Mouse (Mus musculus) lung, postnatal 10 days (tissue): ENCODE measurements at regions not wholly inside any gene's neighbourhood (a gene's known extent, or its start where the extent isn't known, plus 50 kb on each side); places are given as distances from the start of the nearest gene placed in this dataset.
A peak's percentile ranks its signal among the peaks of the same experiment; 100 is the strongest.

Source experiments
- DNase-seq: peaks from one replicate; pipeline ENCODE4 v3.0.0; 2021

DNA sequence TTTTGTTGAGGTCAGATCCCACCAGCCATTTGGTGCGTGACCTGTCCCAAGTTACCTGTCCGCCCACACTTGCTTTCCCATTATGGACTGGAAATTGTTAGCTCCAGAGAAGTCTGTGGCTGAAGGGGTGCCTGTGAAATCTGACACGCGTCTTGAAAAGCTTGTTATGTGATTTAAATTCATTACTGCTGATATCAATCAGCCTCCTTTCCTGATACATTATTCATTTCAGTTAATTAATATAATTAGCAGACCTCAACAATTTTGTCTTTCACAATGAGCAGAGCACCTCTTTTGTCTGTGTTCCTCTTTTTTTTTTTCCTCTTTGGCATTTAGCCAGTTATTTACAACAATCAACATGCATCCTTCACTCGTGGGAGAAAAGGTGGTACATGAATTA, 58.6 kb upstream of the Grip1 start:
- no peak for DNase-seq

GRCm38 (mm10) chr10:119387924-119388323, 65.7 kb upstream of the Grip1 start:
- no peak for DNase-seq

GRCm38 (mm10) chr10:119382257-119382656, 71.4 kb upstream of the Grip1 start:
- DNase-seq, result no peak

GRCm38 (mm10) chr10:119368566-119368965, 85.1 kb upstream of the Grip1 start:
- DNase-seq, result no peak

GRCm38 (mm10) chr10:119363616-119364015, 90.0 kb upstream of the Grip1 start:
- peak; percentile 64 for DNase-seq

GRCm38 (mm10) chr10:119358730-119359292, 94.8 kb upstream of the Grip1 start:
- DNase-seq, result peak; percentile 30

- no peak for DNase-seq
Measured at GRCm38 (mm10) chr10:119342317-119343114, 102.7 kb upstream of the Cand1 start.

- DNase-seq, result no peak
Measured at GRCm38 (mm10) chr10:119340323-119340722, 100.5 kb upstream of the Cand1 start.

DNA sequence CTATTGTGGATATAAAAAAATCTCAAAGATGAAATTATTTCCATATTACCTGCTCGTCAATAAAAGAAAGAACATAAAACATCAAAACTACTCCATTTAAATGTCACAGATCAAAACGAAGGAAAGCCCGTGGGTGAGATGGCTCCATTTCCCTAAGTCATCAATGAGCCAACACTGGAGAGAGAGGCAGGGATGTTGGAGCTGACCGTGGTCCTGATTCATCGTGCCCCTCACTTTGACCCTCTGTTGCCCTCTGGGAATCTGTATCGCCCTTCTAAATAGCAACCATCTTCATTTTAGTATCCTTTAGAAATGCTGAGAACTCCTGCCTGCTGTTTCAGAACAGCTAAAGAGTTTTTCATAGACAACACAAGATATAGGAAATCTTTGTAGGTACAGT, 87.1 kb upstream of the Cand1 start:
- DNase-seq, result no peak

DNA sequence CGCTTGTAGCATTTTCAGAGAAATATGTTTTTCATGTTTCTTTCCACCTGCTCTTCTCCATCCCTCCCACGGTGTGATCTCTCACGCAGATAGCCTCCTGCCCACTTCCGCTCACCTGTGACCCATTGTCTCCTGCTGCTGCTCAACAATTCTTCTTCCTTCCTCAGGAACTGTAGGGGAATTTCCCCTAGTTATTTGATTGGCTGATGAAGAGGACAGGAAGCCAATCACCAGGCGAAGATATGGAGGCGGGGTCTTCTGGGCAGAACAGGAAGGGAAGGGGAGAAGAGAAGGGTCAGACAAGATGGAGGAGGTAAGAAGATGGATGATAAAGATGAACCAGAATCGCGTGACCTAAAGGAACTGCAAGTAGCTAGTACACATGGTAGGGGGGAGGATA, 80.1 kb upstream of the Cand1 start:
- no peak for DNase-seq

DNA sequence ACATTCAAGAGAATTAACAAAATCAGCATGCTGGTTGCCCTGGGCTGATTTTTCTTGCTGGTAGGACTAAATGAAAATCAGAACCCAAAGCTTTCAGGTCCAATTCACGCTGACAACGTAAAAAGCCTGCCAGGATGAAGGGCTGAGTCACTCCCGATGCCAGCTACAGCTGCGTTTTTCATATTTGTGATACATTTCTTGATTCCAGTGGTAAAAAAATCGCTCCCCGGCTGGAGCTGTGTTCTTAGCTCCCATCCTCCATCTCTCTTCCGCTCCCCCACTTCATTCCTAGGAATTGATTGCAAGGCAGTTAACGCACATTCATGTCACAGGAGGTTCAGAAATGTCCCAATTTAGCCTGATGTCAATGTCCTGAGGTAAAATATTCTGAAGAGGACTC, 78.6 kb upstream of the Cand1 start:
- no peak for DNase-seq

- DNase-seq, result no peak
Measured at GRCm38 (mm10) chr10:119311578-119311977, 71.7 kb upstream of the Cand1 start.

DNA sequence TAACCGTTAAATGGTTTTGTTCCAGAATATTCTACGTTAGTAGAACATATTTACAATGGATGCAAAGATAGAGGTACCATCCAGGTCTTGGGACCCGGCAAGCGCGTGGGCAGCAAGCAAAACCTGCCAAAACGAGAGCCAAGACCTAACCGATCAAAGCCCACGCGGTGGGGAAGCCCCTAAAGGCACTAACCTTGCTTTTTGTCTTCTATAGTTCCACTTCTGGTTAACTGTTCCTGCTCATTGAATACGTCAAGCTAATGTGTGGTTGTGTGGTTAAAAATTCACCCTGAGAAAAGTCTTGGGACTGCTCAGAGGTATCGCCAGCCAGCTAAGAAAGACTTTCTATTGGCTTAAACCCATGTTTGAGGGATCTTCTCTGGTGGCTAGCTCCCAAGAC, 55.9 kb upstream of the Cand1 start:
- no peak for DNase-seq

DNA sequence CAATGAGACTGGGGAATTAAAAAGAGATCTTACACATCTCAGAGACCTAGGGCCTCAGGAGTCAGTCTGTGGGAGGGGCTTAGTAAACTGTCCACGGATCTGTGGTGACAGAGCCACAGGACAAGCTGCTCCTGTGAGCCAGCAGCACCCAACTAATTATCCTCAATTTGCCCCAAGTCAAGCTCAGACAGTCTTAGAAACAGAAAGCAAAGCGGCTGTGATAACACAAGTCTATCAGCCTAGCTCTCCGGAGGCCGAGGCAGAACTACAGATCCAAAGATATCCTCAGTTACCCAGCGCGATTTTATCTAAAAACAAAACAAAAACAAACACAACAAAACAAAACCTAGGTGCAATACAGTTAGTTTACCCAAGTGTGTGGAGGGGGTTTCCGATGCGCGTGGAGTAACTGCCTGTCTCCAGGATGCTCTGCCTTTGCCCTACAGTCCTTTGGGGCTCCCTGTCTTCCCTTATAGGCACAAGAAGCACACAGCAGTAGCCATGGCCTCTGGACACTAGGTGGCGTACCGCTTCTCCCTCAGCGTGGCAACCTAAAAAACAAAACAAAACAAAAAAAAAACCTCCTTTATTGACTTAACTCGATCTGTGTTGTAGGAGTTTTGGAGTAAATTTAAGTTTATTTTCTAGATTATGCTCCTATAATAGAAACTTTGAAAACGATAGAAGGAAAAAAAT, 54.7 kb upstream of the Cand1 start:
- DNase-seq, result peak; percentile 53

DNA sequence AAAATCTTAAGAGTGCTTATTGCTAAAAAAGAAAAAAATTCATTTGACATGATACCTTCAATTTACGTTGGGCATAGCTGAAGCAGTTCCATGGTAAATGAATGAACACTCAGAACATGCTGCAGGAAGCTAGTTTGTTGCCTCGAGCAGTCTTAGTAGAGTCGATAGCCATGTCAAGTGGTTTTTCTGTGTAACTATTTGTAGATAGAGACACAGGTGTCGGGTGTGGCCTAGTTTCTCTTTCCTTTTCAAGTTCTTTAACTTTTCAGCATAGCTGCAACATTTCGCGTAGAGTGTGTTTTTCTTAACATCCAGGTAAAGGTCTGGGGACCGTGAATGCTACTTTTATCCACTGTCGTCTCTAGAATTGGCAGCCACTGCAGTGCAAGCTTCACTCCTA, 53.5 kb upstream of the Cand1 start:
- no peak for DNase-seq
